Mouse (Mus musculus) cerebellum, adult 18-20 months (tissue): ENCODE measurements at regions not wholly inside any gene's neighbourhood (a gene's known extent, or its start where the extent isn't known, plus 50 kb on each side); places are given as distances from the start of the nearest gene placed in this dataset.

Source experiments
- DNase-seq, 2 experiments: peaks; one replicate each; pipeline ENCODE4 v3.0.0; 2021

GRCm38 (mm10) chr2:11362205-11362994, 190.5 kb downstream of the Prkcq start:
- peak; percentile 83 to 87 for DNase-seq

GRCm38 (mm10) chr2:11359280-11359679, 187.4 kb downstream of the Prkcq start:
- no peak for DNase-seq

GRCm38 (mm10) chr2:11356714-11357113, 184.8 kb downstream of the Prkcq start:
- no peak for DNase-seq

- no peak for DNase-seq
Measured at GRCm38 (mm10) chr2:11355594-11355993, 183.7 kb downstream of the Prkcq start.
